Mouse (Mus musculus) ES-E14 (cell line): ENCODE results near the gene 1700034J05Rik. TPM values are rescaled to one million over a fixed set of nuclear protein-coding genes. Genes with fewer than 3 reads are reported as not detected.

Source experiments
- DNase-seq: peaks from one replicate; pipeline ENCODE4 v3.0.0-alpha.2; 2013; ENCODE audit warnings: low read depth, low spot score
- H3K27ac ChIP-seq: 2 replicates; pipeline ENCODE4 v1.5.1; 2012; ENCODE audit warnings: low read depth, mild to moderate bottlenecking, low read length, moderate library complexity, mixed read lengths; ENCODE audit not compliant: poor library complexity, insufficient read depth, severe bottlenecking
- H3K36me3 ChIP-seq: 2 replicates; pipeline ENCODE4 v1.6.1; 2012; ENCODE audit warnings: mild to moderate bottlenecking, low read length, moderate library complexity, mixed read lengths; ENCODE audit not compliant: control insufficient read depth, poor library complexity, insufficient read depth, severe bottlenecking
- H3K4me1 ChIP-seq, 2 experiments: fragments of 150-350 bp in 1 of 2; sonication (generic) in 1 of 2; 2 replicates each; pipeline ENCODE4 v1.6.1; 2012; ENCODE audit warnings: low read length in 2 of 2, mild to moderate bottlenecking in 1 of 2, mixed read lengths in 1 of 2; ENCODE audit not compliant: control insufficient read depth in 2 of 2, insufficient read depth in 2 of 2, poor library complexity in 1 of 2
- H3K4me3 ChIP-seq, 2 experiments: fragments of 150-350 bp in 1 of 2; sonication (generic) in 1 of 2; 2 replicates each; pipeline ENCODE4 v1.5.1; 2012; ENCODE audit warnings: low read length in 2 of 2, low read depth in 1 of 2, mild to moderate bottlenecking in 1 of 2, mixed read lengths in 1 of 2; ENCODE audit not compliant: insufficient read depth in 1 of 2, poor library complexity in 1 of 2, severe bottlenecking in 1 of 2
- H3K9ac ChIP-seq: 2 replicates; pipeline ENCODE4 v1.6.1; 2012; ENCODE audit warnings: low read depth, mild to moderate bottlenecking, low read length, mixed read lengths; ENCODE audit not compliant: poor library complexity, insufficient read depth, severe bottlenecking
- H3K9me3 ChIP-seq: fragments of 150-350 bp; sonication (generic); 2 replicates; pipeline ENCODE4 v1.6.1; 2012; ENCODE audit warnings: low read depth, mild to moderate bottlenecking, low read length; ENCODE audit not compliant: control insufficient read depth, insufficient read depth
- CHD2 ChIP-seq: IDR thresholded peaks from 2 replicates; pipeline ENCODE4 v1.6.1; 2014; ENCODE audit warnings: mild to moderate bottlenecking, low read depth, low read length, inconsistent platforms
- HCFC1 ChIP-seq: IDR thresholded peaks from 2 replicates; pipeline ENCODE4 v1.6.1; 2012; ENCODE audit warnings: low read length, inconsistent platforms, borderline replicate concordance; ENCODE audit not compliant: insufficient read depth
- MAFK ChIP-seq: IDR thresholded peaks from 2 replicates; pipeline ENCODE4 v1.6.1; 2014; ENCODE audit warnings: mild to moderate bottlenecking, low read depth, low read length, inconsistent platforms; ENCODE audit not compliant: insufficient read depth
- ZC3H11A ChIP-seq: IDR thresholded peaks from 2 replicates; pipeline ENCODE4 v1.6.1; 2012; ENCODE audit warnings: low read depth, mild to moderate bottlenecking, inconsistent platforms, low read length, borderline replicate concordance
- ZNF384 ChIP-seq: IDR thresholded peaks from 2 replicates; pipeline ENCODE4 v1.6.1; 2012; ENCODE audit warnings: low read depth, low read length, inconsistent platforms
- in situ Hi-C, 2 experiments: fragments of 600-800 bp; cut with MboI; formaldehyde crosslinking; loops; one replicate each; pipeline ENCODE4 v1.15.1; 2025; ENCODE audit warnings: low sequenced_read_pairs in 2 of 2, inconsistent platforms in 1 of 2; ENCODE audit not compliant: unreplicated experiment in 2 of 2
- total RNA-seq: library from RNA; depleted of rRNA; stranded (reverse); fragments of 300-350 nt; gene quantifications from 2 replicates; pipeline ENCODE4 v1.2.3, GENCODE M21; 2012

1700034J05Rik gene
- total RNA-seq, 1 experiment: 0.22 TPM

GRCm38 (mm10) chr6:146961832-146962481 is 7.7 kb upstream of the 1700034J05Rik start:
- no peaks in the 10 kb centered on the region for H3K36me3 ChIP-seq
- no peaks in the 10 kb centered on the region for H3K9me3 ChIP-seq
- no peak overlapping the region for H3K9ac ChIP-seq
- H3K4me3 ChIP-seq: no peak overlapping the region
- H3K4me1 ChIP-seq: peaks cover 4 to 17% of the 10 kb centered on the region in 2 experiments; a peak in 2 of 4 replicates
- no peak for DNase-seq
- H3K27ac ChIP-seq: no peak overlapping the region
- in situ Hi-C loops: no loop called here
- no peak for TF ChIP-seq ZC3H11A
- TF ChIP-seq CHD2: no peak
- TF ChIP-seq ZNF384: no peak
- no peak for TF ChIP-seq MAFK
- no peak for TF ChIP-seq HCFC1

- H3K4me3 ChIP-seq: no peak overlapping the region
- in situ Hi-C loops: no loop called here
- TF ChIP-seq HCFC1 (no peak), CHD2 (no peak), MAFK (no peak), ZNF384 (no peak), ZC3H11A (no peak)
- H3K36me3 ChIP-seq: no peaks in the 10 kb centered on the region
- peaks cover 4 to 13% of the 10 kb centered on the region in 2 experiments; a peak in 2 of 4 replicates for H3K4me1 ChIP-seq
- H3K9me3 ChIP-seq: no peaks in the 10 kb centered on the region
- no peak overlapping the region for H3K9ac ChIP-seq
- DNase-seq: no peak
- H3K27ac ChIP-seq: no peak overlapping the region
Measured at GRCm38 (mm10) chr6:146960956-146961355, 6.7 kb upstream of the 1700034J05Rik start.

GRCm38 (mm10) chr6:146959908-146960680 is 5.9 kb upstream of the 1700034J05Rik start:
- DNase-seq: no peak
- TF ChIP-seq MAFK (no peak), ZNF384 (no peak), ZC3H11A (no peak), CHD2 (no peak), HCFC1 (no peak)
- in situ Hi-C loops: no loop called here
- Histone ChIP-seq H3K36me3 (no peaks in the 10 kb centered on the region), H3K9ac (no peak overlapping the region), H3K4me3 (no peak overlapping the region), H3K27ac (no peak overlapping the region), H3K4me1 (peaks cover 4 to 10% of the 10 kb centered on the region in 2 experiments; a peak in 2 of 4 replicates), H3K9me3 (no peaks in the 10 kb centered on the region)

GRCm38 (mm10) chr6:146958694-146959093 is 4.5 kb upstream of the 1700034J05Rik start:
- H3K36me3 ChIP-seq: no peaks in the 10 kb centered on the region
- H3K9ac ChIP-seq: no peak overlapping the region
- no peak overlapping the region for H3K4me3 ChIP-seq
- peaks cover 4 to 10% of the 10 kb centered on the region in 2 experiments; a peak in 2 of 4 replicates for H3K4me1 ChIP-seq
- TF ChIP-seq ZNF384 (no peak), ZC3H11A (no peak), CHD2 (no peak), MAFK (no peak), HCFC1 (no peak)
- no peak overlapping the region for H3K27ac ChIP-seq
- in situ Hi-C loops: no loop called here
- H3K9me3 ChIP-seq: no peaks in the 10 kb centered on the region
- DNase-seq: no peak
